Mouse (Mus musculus): ENCODE measurements around the gene Fam186b.

GRCm38 (mm10) chr15:99233719-99234118 lies 62.0 kb downstream of the Fam186b start:
- TF ChIP-seq CTCF (IDR thresholded peaks at IDR 0.05; ENCODE audit: extremely low read depth, insufficient read depth, low read length): no peak
- no peak for TF ChIP-seq POLR2A (IDR thresholded peaks at IDR 0.05; ENCODE audit: extremely low read depth, insufficient read depth, low read length)
